ENCODE assay signal across 17 mouse cellular contexts in genomic region chr14:36502076-36502994, GRCm38 (mm10).
A peak's percentile ranks its signal among the peaks of the same experiment; 100 is the strongest.
DNase-seq lines count a peak whose midpoint lies in the region; ATAC-seq and TF ChIP-seq lines count a peak whose summit lies in the region.
"Had no signal": no experiment of that assay in that cellular context is flagged by ENCODE, and none has a peak within 500 bp of the region (broad histone marks: within the 10 kb centered on the region; RNA-seq: fewer than 3 reads in every experiment).

No protein-coding gene starts in this region.

- WGBS in hindbrain, embryonic 15.5 days, result 71% methylated on average over 2 of the region's 2 CpGs
- WGBS in hindbrain, embryonic 11.5 days, result 80% methylated on average over 2 of the region's 2 CpGs
- WGBS in midbrain, embryonic 14.5 days, result 62% methylated on average over 2 of the region's 2 CpGs
- 68% methylated on average over 2 of the region's 2 CpGs for WGBS in midbrain, embryonic 11.5 days
- WGBS in forebrain, embryonic 14.5 days, result 50% methylated on average over 2 of the region's 2 CpGs

- no peak overlapping the region for H3K4me3 ChIP-seq in hindbrain, embryonic 15.5 days
- H3K4me3 ChIP-seq in hindbrain, embryonic 11.5 days (ENCODE audit: low read depth, low read length), result no peak overlapping the region
- H3K4me3 ChIP-seq in midbrain, embryonic 14.5 days (replicated peaks; ENCODE audit: low read depth, low read length), result no peak overlapping the region
- H3K4me3 ChIP-seq in midbrain, embryonic 11.5 days (ENCODE audit: low read depth, low read length), result no peak overlapping the region
- H3K4me3 ChIP-seq in forebrain, embryonic 14.5 days (ENCODE audit: low read depth, low read length), result no peak overlapping the region
- no peak overlapping the region for H3K4me3 ChIP-seq in myocyte
- H3K4me3 ChIP-seq: heart, embryonic 13.5 days; intestine, embryonic 15.5 days; kidney, embryonic 15.5 days; liver, embryonic 13.5 days had no signal

- no peaks in the 10 kb centered on the region for H3K4me1 ChIP-seq in hindbrain, embryonic 15.5 days (replicated peaks)
- no peaks in the 10 kb centered on the region for H3K4me1 ChIP-seq in hindbrain, embryonic 11.5 days (replicated peaks; ENCODE audit: control insufficient read depth, insufficient read depth, low read length)
- no peaks in the 10 kb centered on the region for H3K4me1 ChIP-seq in midbrain, embryonic 14.5 days (ENCODE audit: control insufficient read depth, insufficient read depth, low read length)
- H3K4me1 ChIP-seq in midbrain, embryonic 11.5 days (ENCODE audit: control insufficient read depth, insufficient read depth, low read length), result no peaks in the 10 kb centered on the region
- H3K4me1 ChIP-seq in forebrain, embryonic 14.5 days (ENCODE audit: control insufficient read depth, insufficient read depth, low read length), result no peaks in the 10 kb centered on the region
- H3K4me1 ChIP-seq: heart, embryonic 13.5 days; intestine, embryonic 15.5 days; kidney, embryonic 15.5 days; liver, embryonic 13.5 days had no signal

- intact Hi-C loops in gastrocnemius, postnatal 36 days (cut with DNase I), result no loop called here

- H3K36me3 ChIP-seq in hindbrain, embryonic 15.5 days, result no peaks in the 10 kb centered on the region
- H3K36me3 ChIP-seq in hindbrain, embryonic 11.5 days (ENCODE audit: control insufficient read depth, insufficient read depth, low read length), result no peaks in the 10 kb centered on the region
- H3K36me3 ChIP-seq in midbrain, embryonic 14.5 days (ENCODE audit: control insufficient read depth, insufficient read depth, low read length), result no peaks in the 10 kb centered on the region
- H3K36me3 ChIP-seq in midbrain, embryonic 11.5 days (ENCODE audit: control insufficient read depth, insufficient read depth, low read length), result no peaks in the 10 kb centered on the region
- no peaks in the 10 kb centered on the region for H3K36me3 ChIP-seq in forebrain, embryonic 14.5 days (ENCODE audit: control insufficient read depth, insufficient read depth, low read length)
- H3K36me3 ChIP-seq in myocyte (ENCODE audit: control insufficient read depth, insufficient read depth), result no peaks in the 10 kb centered on the region
- H3K36me3 ChIP-seq: G1E; heart, embryonic 13.5 days; intestine, embryonic 15.5 days; kidney, embryonic 15.5 days; liver, embryonic 13.5 days had no signal

- no peak for TF ChIP-seq POLR2A in myocyte (IDR thresholded peaks at IDR 0.05; ENCODE audit: insufficient read length, low read depth)

- peak; percentile 54 for ATAC-seq in hindbrain, embryonic 15.5 days (ENCODE audit: low FRiP score, low read depth)
- ATAC-seq in hindbrain, embryonic 11.5 days (ENCODE audit: low FRiP score), result no peak; the same call in 1 of the 2 replicates
- peak; percentile 37; the same call in 1 of the 2 replicates for ATAC-seq in midbrain, embryonic 14.5 days (ENCODE audit: low FRiP score, low TSS enrichment)
- no peak for ATAC-seq in midbrain, embryonic 11.5 days (ENCODE audit: low FRiP score)
- no peak for ATAC-seq in forebrain, embryonic 14.5 days
- ATAC-seq: intestine, embryonic 15.5 days had no signal

- no peaks in the 10 kb centered on the region for H3K9me3 ChIP-seq in hindbrain, embryonic 15.5 days
- H3K9me3 ChIP-seq in hindbrain, embryonic 11.5 days (ENCODE audit: control insufficient read depth, low read length), result no peaks in the 10 kb centered on the region
- H3K9me3 ChIP-seq in midbrain, embryonic 14.5 days (ENCODE audit: control insufficient read depth, low read length), result no peaks in the 10 kb centered on the region
- H3K9me3 ChIP-seq in midbrain, embryonic 11.5 days (ENCODE audit: control insufficient read depth, low read length), result no peaks in the 10 kb centered on the region
- no peaks in the 10 kb centered on the region for H3K9me3 ChIP-seq in forebrain, embryonic 14.5 days (replicated peaks; ENCODE audit: control insufficient read depth, low read length)
- H3K9me3 ChIP-seq: G1E; heart, embryonic 13.5 days; intestine, embryonic 15.5 days; kidney, embryonic 15.5 days; liver, embryonic 13.5 days had no signal

- H3K27me3 ChIP-seq in hindbrain, embryonic 15.5 days, result no peaks in the 10 kb centered on the region
- no peaks in the 10 kb centered on the region for H3K27me3 ChIP-seq in hindbrain, embryonic 11.5 days (ENCODE audit: control insufficient read depth, insufficient read depth, low read length)
- no peaks in the 10 kb centered on the region for H3K27me3 ChIP-seq in midbrain, embryonic 14.5 days (ENCODE audit: control insufficient read depth, insufficient read depth, low read length)
- no peaks in the 10 kb centered on the region for H3K27me3 ChIP-seq in midbrain, embryonic 11.5 days (ENCODE audit: control insufficient read depth, insufficient read depth, low read length)
- H3K27me3 ChIP-seq in forebrain, embryonic 14.5 days (replicated peaks; ENCODE audit: control insufficient read depth, insufficient read depth, low read length), result no peaks in the 10 kb centered on the region
- no peaks in the 10 kb centered on the region for H3K27me3 ChIP-seq in myocyte (ENCODE audit: control insufficient read depth, insufficient read depth, insufficient read length)
- H3K27me3 ChIP-seq: heart, embryonic 13.5 days; intestine, embryonic 15.5 days; kidney, embryonic 15.5 days; liver, embryonic 13.5 days had no signal

- DNase-seq in hindbrain, embryonic 11.5 days (ENCODE audit: low spot score), result no peak
- DNase-seq in midbrain, embryonic 14.5 days, result peak; percentile 34
- DNase-seq in midbrain, embryonic 11.5 days (ENCODE audit: low spot score, missing footprints), result no peak
- peak; percentile 4 for DNase-seq in forebrain, embryonic 14.5 days (ENCODE audit: low spot score)
- no peak for DNase-seq in gastrocnemius, postnatal 36 days
- DNase-seq: adrenal gland, postnatal 10 days; cerebellum, adult 9-10 months; heart, postnatal 4 days; layer of hippocampus, adult 9-11 months; liver, embryonic 13.5 days; thymus, adult 2 months had no signal

- no peak overlapping the region for H3K27ac ChIP-seq in hindbrain, embryonic 15.5 days (replicated peaks)
- no peak overlapping the region for H3K27ac ChIP-seq in hindbrain, embryonic 11.5 days (ENCODE audit: low read depth, low read length)
- no peak overlapping the region for H3K27ac ChIP-seq in midbrain, embryonic 14.5 days (replicated peaks; ENCODE audit: low read depth, low read length)
- no peak overlapping the region for H3K27ac ChIP-seq in midbrain, embryonic 11.5 days (ENCODE audit: low read depth, low read length)
- no peak overlapping the region for H3K27ac ChIP-seq in forebrain, embryonic 14.5 days (ENCODE audit: low read depth, low read length)
- H3K27ac ChIP-seq: heart, embryonic 13.5 days; intestine, embryonic 15.5 days; kidney, embryonic 15.5 days; liver, embryonic 13.5 days had no signal

- no peak overlapping the region for H3ac ChIP-seq in myocyte (ENCODE audit: control insufficient read depth, insufficient read length)

- H3K9ac ChIP-seq in hindbrain, embryonic 15.5 days, result no peak overlapping the region
- no peak overlapping the region for H3K9ac ChIP-seq in hindbrain, embryonic 11.5 days (ENCODE audit: low read depth, low read length)
- H3K9ac ChIP-seq in midbrain, embryonic 14.5 days (replicated peaks; ENCODE audit: low read length), result no peak overlapping the region
- H3K9ac ChIP-seq in midbrain, embryonic 11.5 days (ENCODE audit: low read length), result no peak overlapping the region
- H3K9ac ChIP-seq in forebrain, embryonic 14.5 days (ENCODE audit: low read length), result no peak overlapping the region
- H3K9ac ChIP-seq: heart, embryonic 13.5 days; intestine, embryonic 15.5 days; kidney, embryonic 15.5 days; liver, embryonic 13.5 days had no signal

- no peaks in the 10 kb centered on the region for H3K79me2 ChIP-seq in myocyte (ENCODE audit: control insufficient read depth, insufficient read depth)

- H3K4me2 ChIP-seq in hindbrain, embryonic 15.5 days, result no peak overlapping the region
- no peak overlapping the region for H3K4me2 ChIP-seq in hindbrain, embryonic 11.5 days (replicated peaks; ENCODE audit: low read depth, low read length)
- H3K4me2 ChIP-seq in midbrain, embryonic 14.5 days (ENCODE audit: low read length), result no peak overlapping the region
- no peak overlapping the region for H3K4me2 ChIP-seq in midbrain, embryonic 11.5 days
- H3K4me2 ChIP-seq in forebrain, embryonic 14.5 days (ENCODE audit: low read length), result no peak overlapping the region
- peak overlapping the region; percentile 16 for H3K4me2 ChIP-seq in myocyte (ENCODE audit: low read depth)
- H3K4me2 ChIP-seq: heart, embryonic 13.5 days; intestine, embryonic 15.5 days; kidney, embryonic 15.5 days; liver, embryonic 13.5 days had no signal

TF ChIP-seq in myocyte, 11 proteins besides CTCF, POLR2A, EP300 and RAD21:
- TF ChIP-seq MYOG (IDR thresholded peaks at IDR 0.05; ENCODE audit: control insufficient read depth in 1 of 3, insufficient read depth in 1 of 3, insufficient read length in 2 of 3, low read depth in 2 of 3), result no peak
- no peak for TF ChIP-seq REST (IDR thresholded peaks at IDR 0.05; ENCODE audit: insufficient read depth, insufficient read length)
- no peak for TF ChIP-seq CEBPB (IDR thresholded peaks at IDR 0.05; ENCODE audit: insufficient read depth, poor library complexity, severe bottlenecking)
- TF ChIP-seq SRF (IDR thresholded peaks at IDR 0.05; ENCODE audit: control insufficient read depth, insufficient read length, low read depth), result no peak
- no peak for TF ChIP-seq MYOD1 (IDR thresholded peaks at IDR 0.05; ENCODE audit: control insufficient read depth in 1 of 3, insufficient read length in 2 of 3, low read depth in 2 of 3)
- no peak for TF ChIP-seq MAX (IDR thresholded peaks at IDR 0.05; ENCODE audit: low read depth)
- TF ChIP-seq POLR2AphosphoS2 (IDR thresholded peaks at IDR 0.05; ENCODE audit: insufficient read length, low read depth), result no peak
- no peak for TF ChIP-seq USF1 (IDR thresholded peaks at IDR 0.05; ENCODE audit: low read depth)
- TF ChIP-seq E2F4 (IDR thresholded peaks at IDR 0.05; ENCODE audit: insufficient read depth), result no peak

Comparison
In these comparisons a context has a peak if more than half of its experiments do, and no peak if none do; other contexts are left out.
1. ATAC-seq: peak in hindbrain, embryonic 15.5 days (single experiment) and midbrain, embryonic 14.5 days (single experiment); none in hindbrain, embryonic 11.5 days (single experiment), midbrain, embryonic 11.5 days (single experiment) and forebrain, embryonic 14.5 days (single experiment).
2. DNase-seq: peak in midbrain, embryonic 14.5 days (single experiment) and forebrain, embryonic 14.5 days (single experiment); none in hindbrain, embryonic 11.5 days (single experiment), midbrain, embryonic 11.5 days (single experiment) and gastrocnemius, postnatal 36 days (0 of 2).